Mouse (Mus musculus) cerebellum, postnatal 25 days (tissue): ENCODE measurements around the gene Ggn.
"Not testable (repeated sequence)": the region's sequence is repeated elsewhere in the genome, so short reads cannot be mapped to it uniquely, and the experiment has no call there.

Experiments used
- DNase-seq, 2 experiments: peaks; one replicate each; pipeline ENCODE4 v3.0.0; 2021; ENCODE audit warnings: mixed read lengths in 2 of 2

The Ggn gene

GRCm38 (mm10) chr7:29212775-29213560 is 43.0 kb downstream of the Ggn start:
- not testable (repeated sequence) for DNase-seq

DNA sequence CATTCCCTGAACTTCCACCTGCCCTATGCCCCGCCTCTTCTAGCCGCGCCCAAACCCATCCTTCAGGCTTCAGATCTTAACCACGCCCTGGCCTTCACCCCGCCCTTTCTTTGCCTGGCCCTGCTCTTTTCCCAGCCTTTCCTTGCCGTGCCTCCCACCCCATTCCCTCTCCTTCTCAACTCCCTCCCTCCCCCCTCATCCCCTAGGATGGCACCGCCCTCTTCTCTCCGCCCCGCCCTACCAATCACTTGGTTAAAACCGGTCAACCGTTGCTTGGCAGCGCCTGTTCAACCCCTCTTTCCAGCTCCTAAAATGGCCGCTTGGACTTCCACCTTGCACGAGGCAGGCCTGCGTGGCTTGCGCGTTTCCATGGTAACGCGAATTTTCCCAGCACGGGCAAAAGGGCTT is 43.7 kb downstream of the Ggn start, which contains the start of gene Catsperg1:
Catsperg1 (minus strand) TSS at position 361 of the 408 bp plus-strand sequence.
- peak; percentile 63 to 71 for DNase-seq

- DNase-seq, result no peak
These were observed 44.2 kb downstream of the Ggn start for GRCm38 (mm10) chr7:29214236-29214635.

- peak in 1 of 2 experiments; percentile 3 for DNase-seq
These were observed 44.8 kb downstream of the Ggn start for GRCm38 (mm10) chr7:29214846-29215245.
